Mouse (Mus musculus): ENCODE results near the gene Pde4b. TPM values are rescaled to one million over a fixed set of nuclear protein-coding genes. Genes with fewer than 3 reads are reported as not detected.

The Pde4b gene
- polyA plus RNA-seq, 1 experiment from 2014 or later, result 44.5 TPM

- DNase-seq (ENCODE audit: low spot score) (no peak), ATAC-seq (no peak)
- no peak overlapping the region for H3K27ac ChIP-seq (ENCODE audit: low read length)
- H3K4me1 ChIP-seq (ENCODE audit: insufficient read depth, low read depth, low read length), result no peaks in the 10 kb centered on the region
- H3K9ac ChIP-seq (replicated peaks; ENCODE audit: low read depth), result no peak overlapping the region
- H3K9me3 ChIP-seq (ENCODE audit: low read length), result no peaks in the 10 kb centered on the region
- H3K36me3 ChIP-seq (ENCODE audit: insufficient read depth, low read length), result no peaks in the 10 kb centered on the region
- H3K27me3 ChIP-seq (replicated peaks; ENCODE audit: insufficient read depth, low read length), result no peaks in the 10 kb centered on the region
- 27% methylated on average over 4 of the region's 4 CpGs for WGBS
- no peak overlapping the region for H3K4me3 ChIP-seq (ENCODE audit: low read depth, low read length)
- no peak overlapping the region for H3K4me2 ChIP-seq (replicated peaks; ENCODE audit: low read depth, low read length)
- TF ChIP-seq CTCF (IDR thresholded peaks at IDR 0.05) (no peak), EP300 (IDR thresholded peaks at IDR 0.05) (no peak)
Observed at GRCm38 (mm10) chr4:102408938-102409337, 321.6 kb downstream of the Pde4b start.

- TF ChIP-seq CTCF (IDR thresholded peaks at IDR 0.05), result no peak
- no peak for TF ChIP-seq EP300 (IDR thresholded peaks at IDR 0.05)
- H3K27me3 ChIP-seq (replicated peaks; ENCODE audit: insufficient read depth, low read length), result no peaks in the 10 kb centered on the region
- no peaks in the 10 kb centered on the region for H3K36me3 ChIP-seq (ENCODE audit: insufficient read depth, low read length)
- ATAC-seq, result no peak
- no peaks in the 10 kb centered on the region for H3K4me1 ChIP-seq (ENCODE audit: insufficient read depth, low read depth, low read length)
- H3K9me3 ChIP-seq (ENCODE audit: low read length), result no peaks in the 10 kb centered on the region
- DNase-seq (ENCODE audit: low spot score), result no peak
- H3K27ac ChIP-seq (ENCODE audit: low read length), result no peak overlapping the region
- no peak overlapping the region for H3K4me2 ChIP-seq (replicated peaks; ENCODE audit: low read depth, low read length)
- WGBS, result 93% methylated on average over 2 of the region's 2 CpGs
- H3K9ac ChIP-seq (replicated peaks; ENCODE audit: low read depth), result no peak overlapping the region
- H3K4me3 ChIP-seq (ENCODE audit: low read depth, low read length), result no peak overlapping the region
Observed at GRCm38 (mm10) chr4:102413101-102413500, 325.8 kb downstream of the Pde4b start.

GRCm38 (mm10) chr4:102413794-102414193, 326.5 kb downstream of the Pde4b start:
- Histone ChIP-seq H3K36me3 (ENCODE audit: insufficient read depth, low read length) (no peaks in the 10 kb centered on the region), H3K4me1 (ENCODE audit: insufficient read depth, low read depth, low read length) (no peaks in the 10 kb centered on the region), H3K9ac (replicated peaks; ENCODE audit: low read depth) (no peak overlapping the region), H3K4me3 (ENCODE audit: low read depth, low read length) (no peak overlapping the region), H3K27me3 (replicated peaks; ENCODE audit: insufficient read depth, low read length) (no peaks in the 10 kb centered on the region), H3K27ac (ENCODE audit: low read length) (no peak overlapping the region), H3K4me2 (replicated peaks; ENCODE audit: low read depth, low read length) (no peak overlapping the region), H3K9me3 (ENCODE audit: low read length) (no peaks in the 10 kb centered on the region)
- 47% methylated on average over 4 of the region's 4 CpGs for WGBS
- no peak for DNase-seq (ENCODE audit: low spot score)
- no peak for ATAC-seq
- TF ChIP-seq EP300 (IDR thresholded peaks at IDR 0.05), result no peak
- no peak for TF ChIP-seq CTCF (IDR thresholded peaks at IDR 0.05)

DNA sequence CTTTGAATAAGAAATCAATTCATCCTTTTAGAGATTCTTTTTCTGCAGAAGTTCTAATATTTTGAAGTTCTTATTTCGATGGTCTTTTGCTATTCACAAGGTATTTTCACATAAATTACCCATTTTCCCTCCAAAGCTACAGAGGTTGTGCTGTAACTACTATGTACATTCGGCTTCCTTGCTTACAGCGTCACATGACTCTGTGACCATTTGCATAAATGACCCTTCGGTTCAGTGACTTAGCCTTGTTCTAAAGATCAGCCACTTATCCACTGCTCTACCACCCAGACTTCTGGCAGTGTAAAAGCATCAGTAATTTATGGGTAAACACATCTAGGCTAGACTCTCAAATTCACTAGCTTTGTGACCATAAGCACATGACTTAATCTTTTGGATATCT, 327.3 kb downstream of the Pde4b start:
- Histone ChIP-seq H3K9ac (replicated peaks; ENCODE audit: low read depth) (no peak overlapping the region), H3K27me3 (replicated peaks; ENCODE audit: insufficient read depth, low read length) (no peaks in the 10 kb centered on the region), H3K4me1 (ENCODE audit: insufficient read depth, low read depth, low read length) (no peaks in the 10 kb centered on the region), H3K36me3 (ENCODE audit: insufficient read depth, low read length) (no peaks in the 10 kb centered on the region), H3K4me3 (ENCODE audit: low read depth, low read length) (no peak overlapping the region), H3K4me2 (replicated peaks; ENCODE audit: low read depth, low read length) (no peak overlapping the region), H3K27ac (ENCODE audit: low read length) (no peak overlapping the region), H3K9me3 (ENCODE audit: low read length) (no peaks in the 10 kb centered on the region)
- ATAC-seq, result no peak
- WGBS, result 75% methylated on average over 4 of the region's 4 CpGs
- no peak for DNase-seq (ENCODE audit: low spot score)
- no peak for TF ChIP-seq EP300 (IDR thresholded peaks at IDR 0.05)
- TF ChIP-seq CTCF (IDR thresholded peaks at IDR 0.05), result no peak

DNA sequence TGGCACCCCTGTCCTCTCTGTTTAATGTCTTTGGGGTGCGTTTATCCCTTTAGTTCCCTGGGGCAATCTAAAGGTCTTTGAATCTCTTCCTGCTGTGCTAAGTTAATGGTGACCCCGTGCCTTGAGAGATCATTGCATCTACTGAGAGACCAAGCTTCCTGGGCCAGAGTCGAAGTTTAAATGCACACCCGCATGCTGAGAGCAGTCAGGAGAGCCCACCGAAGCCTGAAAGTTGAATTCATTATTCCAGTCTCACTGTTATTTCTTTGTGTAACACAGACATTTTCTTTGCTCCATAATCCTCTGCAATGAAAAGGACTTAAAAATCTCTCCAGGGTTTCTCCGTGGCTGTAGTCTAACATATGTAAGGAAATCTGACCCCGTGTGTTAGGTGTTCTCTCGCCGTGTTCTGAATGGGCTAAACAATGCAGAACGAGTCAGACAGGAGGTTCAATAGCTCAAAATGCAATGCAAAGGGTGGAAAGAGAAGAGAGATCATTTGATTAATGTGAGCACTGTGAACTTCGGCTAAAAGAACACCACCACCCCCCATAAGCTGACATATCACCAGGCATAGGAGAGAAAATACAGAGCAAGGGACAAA, 333.6 kb downstream of the Pde4b start:
- no peak overlapping the region for H3K27ac ChIP-seq (ENCODE audit: low read length)

GRCm38 (mm10) chr4:102421398-102421859, 334.1 kb downstream of the Pde4b start:
- ATAC-seq, result no peak
- TF ChIP-seq CTCF (IDR thresholded peaks at IDR 0.05) (no peak), EP300 (IDR thresholded peaks at IDR 0.05) (no peak)

More for the DNA sequence above, 333.6 kb downstream of the Pde4b start:
- Histone ChIP-seq H3K27me3 (replicated peaks; ENCODE audit: insufficient read depth, low read length) (no peaks in the 10 kb centered on the region), H3K4me2 (replicated peaks; ENCODE audit: low read depth, low read length) (no peak overlapping the region), H3K36me3 (ENCODE audit: insufficient read depth, low read length) (no peaks in the 10 kb centered on the region), H3K9ac (replicated peaks; ENCODE audit: low read depth) (no peak overlapping the region), H3K9me3 (ENCODE audit: low read length) (no peaks in the 10 kb centered on the region), H3K4me3 (ENCODE audit: low read depth, low read length) (no peak overlapping the region), H3K4me1 (ENCODE audit: insufficient read depth, low read depth, low read length) (no peaks in the 10 kb centered on the region)
- 61% methylated on average over 11 of the region's 11 CpGs for WGBS
- TF ChIP-seq EP300 (IDR thresholded peaks at IDR 0.05), result no peak
- TF ChIP-seq CTCF (IDR thresholded peaks at IDR 0.05), result no peak
- DNase-seq (ENCODE audit: low spot score) (no peak), ATAC-seq (no peak)

More at GRCm38 (mm10) chr4:102421398-102421859, 334.1 kb downstream of the Pde4b start:
- no peak overlapping the region for H3K27ac ChIP-seq (ENCODE audit: low read length)
- no peak overlapping the region for H3K9ac ChIP-seq (replicated peaks; ENCODE audit: low read depth)
- 73% methylated on average over 18 of the region's 18 CpGs for WGBS
- no peaks in the 10 kb centered on the region for H3K27me3 ChIP-seq (replicated peaks; ENCODE audit: insufficient read depth, low read length)
- H3K36me3 ChIP-seq (ENCODE audit: insufficient read depth, low read length), result no peaks in the 10 kb centered on the region
- H3K4me1 ChIP-seq (ENCODE audit: insufficient read depth, low read depth, low read length), result no peaks in the 10 kb centered on the region
- no peaks in the 10 kb centered on the region for H3K9me3 ChIP-seq (ENCODE audit: low read length)
- H3K4me2 ChIP-seq (replicated peaks; ENCODE audit: low read depth, low read length), result no peak overlapping the region
- no peak for DNase-seq (ENCODE audit: low spot score)
- no peak overlapping the region for H3K4me3 ChIP-seq (ENCODE audit: low read depth, low read length)

Data from lung, postnatal 0 days (tissue).